Mouse (Mus musculus): ENCODE data around the gene Dffb.

Gene Dffb

DNA sequence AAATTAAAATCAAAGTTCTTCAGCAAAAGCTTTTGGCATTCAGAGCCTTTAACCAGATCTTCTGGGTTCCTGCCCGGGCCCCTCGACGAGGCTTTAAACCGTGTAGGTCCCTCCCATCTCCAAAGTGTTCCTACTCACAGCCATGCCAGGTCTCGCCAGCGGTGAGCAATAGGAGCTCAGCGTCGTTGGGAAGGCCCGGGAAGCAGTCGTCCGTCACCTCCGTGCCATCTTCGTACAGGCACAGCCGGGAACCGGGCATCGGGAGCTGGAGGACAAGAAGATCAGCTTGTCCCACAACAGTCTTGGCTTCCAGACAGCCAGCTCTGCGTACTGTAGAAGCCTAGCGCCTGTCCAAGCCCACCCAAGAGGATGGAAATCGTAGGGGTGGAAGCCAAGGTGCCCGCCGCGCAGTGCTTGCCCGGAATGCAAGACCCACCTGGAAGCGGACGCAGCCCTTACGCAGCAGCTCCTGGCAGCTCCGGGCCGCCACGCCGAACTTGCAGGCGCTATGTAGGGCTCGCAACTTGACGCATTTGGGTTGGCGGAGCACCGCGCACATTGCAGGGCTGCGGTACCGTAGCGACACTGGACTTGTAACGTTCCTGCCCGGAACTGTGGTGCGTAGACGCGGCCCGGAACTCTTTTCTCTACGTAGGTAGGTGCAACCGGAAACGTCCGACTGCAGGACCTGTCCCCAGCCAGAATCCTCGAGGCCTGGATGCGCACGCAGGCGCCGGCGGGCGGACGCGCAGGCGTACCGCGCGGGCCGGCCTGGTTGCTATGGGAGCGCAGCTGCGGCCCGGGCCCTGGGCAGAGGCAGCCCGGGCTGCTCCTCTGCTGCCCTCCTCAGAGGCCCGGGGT, at the start of gene Dffb, which contains the start of gene Cep104:
Gene Dffb, minus strand, starts transcription at position 696 of the 861 bp plus-strand sequence.
Gene Cep104, plus strand, starts transcription at position 764 of the 861 bp plus-strand sequence.
- in situ Hi-C loops (cut with MseI, MboI): loop anchor here (25.0 kb wide), 2 partner anchors 1637 to 1812 kb away; partner anchors contain the start of genes Chd5 (in 1 of the 2), Espn (in 1 of the 2), Hes2 (in 1 of the 2) and Rpl22 (in 1 of the 2)

DNA sequence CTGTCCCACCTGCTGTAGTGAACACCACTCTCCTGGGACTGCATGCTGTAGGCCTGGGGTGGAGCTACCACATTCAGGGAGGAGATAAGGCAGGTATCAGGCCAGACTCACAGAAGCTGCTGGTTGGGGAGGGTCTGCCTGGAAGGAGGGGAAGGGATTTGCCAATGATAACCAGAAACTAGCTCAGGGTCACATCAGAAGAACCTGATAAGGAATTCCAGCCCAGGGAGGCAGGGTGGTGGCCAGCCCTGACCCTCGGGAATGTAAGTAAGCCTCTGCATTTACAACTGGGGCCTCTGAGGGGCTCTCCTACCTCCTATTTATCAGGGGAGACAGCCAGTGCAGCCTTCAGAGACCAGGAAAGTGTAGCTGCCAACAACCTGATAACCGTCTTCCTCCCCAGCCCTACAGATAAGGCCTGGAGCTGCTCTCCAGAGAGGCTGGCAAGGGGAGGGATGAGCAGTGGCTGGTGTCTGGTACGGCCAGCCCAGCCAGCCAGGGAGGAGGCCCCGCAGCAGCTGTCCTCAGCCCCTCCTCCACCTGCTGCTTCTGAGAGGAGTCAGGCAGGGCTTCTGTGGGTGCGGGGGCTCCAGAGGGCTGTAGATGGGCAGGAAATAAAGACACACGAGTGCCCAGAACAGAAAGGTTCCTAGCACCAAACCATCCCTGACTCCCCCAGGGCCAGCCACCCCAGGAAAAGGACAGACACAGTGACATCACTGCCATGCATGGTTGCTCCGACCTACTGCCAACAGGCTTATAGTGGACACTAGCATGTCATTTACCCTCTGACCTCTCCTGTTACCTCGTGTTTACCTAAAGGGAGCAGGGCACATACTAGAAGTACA, 49.1 kb upstream of the Dffb start:
- in situ Hi-C loops (cut with MseI, MboI): no loop called here

DNA sequence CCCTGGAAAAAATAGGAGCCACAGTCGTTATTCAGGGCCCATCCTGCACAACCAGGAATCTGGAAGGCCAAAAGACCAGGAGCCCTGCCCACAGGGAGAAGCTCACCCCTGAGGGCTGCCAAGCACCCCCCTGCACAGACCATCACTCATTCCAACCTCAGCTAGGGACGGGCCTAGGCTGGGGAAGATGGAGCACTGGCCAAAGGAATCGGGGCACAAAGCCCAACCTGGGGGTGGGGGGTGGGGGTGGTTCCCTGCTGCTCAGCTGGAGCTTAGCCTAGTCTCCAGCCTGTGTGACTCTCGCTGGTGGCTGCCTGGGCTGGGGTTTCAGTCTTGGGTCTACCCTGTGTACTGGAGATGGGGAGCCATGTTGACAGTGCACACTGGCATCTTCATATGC, 47.9 kb upstream of the Dffb start:
- in situ Hi-C loops (cut with MseI, MboI): no loop called here

DNA sequence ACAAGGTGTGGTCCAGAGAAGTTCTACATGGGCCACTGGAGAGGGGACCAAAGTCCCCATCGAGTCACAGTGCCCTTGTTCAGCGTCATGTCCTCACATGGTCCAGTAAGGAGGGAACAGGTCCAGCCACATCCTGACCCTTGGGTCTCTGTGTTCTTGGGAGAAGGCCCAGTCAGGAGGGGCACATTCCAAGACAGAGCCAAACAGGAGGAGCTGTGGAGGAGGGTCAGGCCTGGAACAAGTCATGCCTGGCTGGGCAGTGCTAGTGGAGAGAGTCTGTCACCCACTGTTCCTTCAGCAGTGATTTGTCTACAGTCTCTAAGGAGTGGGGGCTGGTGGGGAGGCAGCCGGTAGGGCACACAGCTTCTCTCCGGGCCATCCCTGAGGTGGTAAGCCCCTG, 47.5 kb upstream of the Dffb start:
- in situ Hi-C loops (cut with MseI, MboI): no loop called here

DNA sequence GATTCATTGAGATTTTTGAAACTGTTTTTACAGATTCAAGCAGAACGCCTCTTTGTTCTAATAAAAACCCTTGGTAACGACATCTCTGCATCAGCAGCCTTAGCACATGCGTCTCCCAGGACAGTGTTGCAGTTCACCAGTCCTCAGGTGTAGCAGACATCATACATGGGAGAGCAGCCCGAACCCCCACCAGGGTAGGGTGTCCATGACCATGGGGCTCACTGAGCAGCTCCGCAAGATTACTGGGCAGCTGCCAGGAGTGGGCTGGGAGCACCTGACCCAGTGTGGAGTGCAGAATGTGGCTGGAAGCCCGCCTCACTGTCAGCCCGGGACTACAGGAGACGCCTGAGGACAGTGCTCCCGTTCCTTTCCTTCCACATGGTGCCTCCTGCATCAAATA, 46.5 kb upstream of the Dffb start:
- in situ Hi-C loops (cut with MseI, MboI): no loop called here

DNA sequence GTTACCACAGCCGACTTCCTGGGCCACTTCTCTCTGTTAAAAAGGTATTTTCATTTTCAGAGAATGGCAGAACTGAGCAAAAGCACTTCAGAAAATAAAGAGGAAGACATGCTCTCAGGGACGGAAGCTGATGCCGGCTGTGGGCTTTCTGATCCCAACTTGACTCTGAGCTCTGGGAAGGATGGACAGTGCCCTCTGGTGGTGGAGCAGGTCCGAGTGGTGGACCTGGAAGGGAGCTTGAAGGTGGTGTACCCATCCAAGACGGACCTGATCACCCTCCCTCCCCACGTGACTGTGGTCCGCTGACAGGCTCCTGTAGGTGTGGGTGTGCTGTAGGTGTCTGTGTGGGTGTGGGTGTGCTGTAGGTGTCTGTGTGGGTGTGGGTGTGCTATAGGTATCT, 44.6 kb upstream of the Dffb start:
- in situ Hi-C loops (cut with MseI, MboI): no loop called here

DNA sequence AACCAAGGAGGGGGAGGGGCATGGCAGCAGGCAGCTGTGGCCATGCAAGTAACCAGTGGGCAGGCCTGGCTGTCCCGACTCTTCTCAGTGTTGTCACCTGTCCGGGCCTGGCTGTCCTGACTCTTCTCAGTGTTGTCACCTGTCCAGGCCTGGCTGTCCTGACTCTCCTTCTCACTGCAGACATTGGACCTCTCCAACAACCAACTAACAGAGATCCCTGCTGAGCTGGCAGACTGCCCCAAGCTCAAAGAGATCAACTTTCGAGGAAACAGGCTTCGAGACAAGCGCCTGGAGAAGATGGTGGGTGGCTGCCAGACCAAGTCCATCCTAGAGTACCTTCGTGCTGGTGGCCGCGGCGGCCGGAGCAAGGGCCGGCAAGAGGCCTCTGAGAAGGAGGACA, 40.5 kb upstream of the Dffb start:
- in situ Hi-C loops (cut with MseI, MboI): no loop called here

DNA sequence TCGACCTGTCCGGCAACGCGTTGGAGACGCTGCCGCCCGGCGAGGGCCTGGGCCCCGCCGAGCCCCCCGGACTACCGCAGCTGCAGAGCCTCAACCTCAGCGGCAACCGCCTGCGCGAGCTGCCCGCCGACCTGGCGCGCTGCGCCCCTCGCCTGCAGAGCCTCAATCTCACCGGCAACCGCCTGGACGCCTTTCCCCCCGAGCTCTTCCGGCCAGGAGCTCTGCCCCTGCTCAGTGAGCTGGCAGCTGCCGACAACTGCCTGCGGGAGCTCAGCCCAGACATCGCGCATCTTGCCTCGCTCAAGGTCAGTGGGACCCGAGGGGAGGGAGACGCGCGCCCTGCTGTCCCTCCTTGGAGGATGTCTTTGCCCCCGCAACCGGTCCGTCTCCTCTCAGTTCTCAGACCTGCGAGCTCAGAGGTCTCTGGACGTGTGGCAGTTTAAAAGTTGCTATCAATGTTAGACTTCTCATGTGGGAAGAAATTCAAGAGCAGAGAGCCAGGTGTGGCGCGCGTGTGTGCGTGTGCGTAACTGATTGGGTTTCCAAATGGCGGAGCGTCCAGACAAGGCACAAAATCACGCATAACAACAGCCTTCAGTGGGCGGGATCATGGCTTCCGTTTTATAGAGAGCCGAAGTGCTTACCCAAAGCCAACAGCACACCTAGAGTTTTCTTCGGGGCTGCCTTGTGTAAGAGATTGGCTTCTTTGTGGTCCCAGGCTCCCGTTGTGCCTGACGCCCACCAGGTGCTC, 37.4 kb upstream of the Dffb start:
- in situ Hi-C loops (cut with MseI, MboI): no loop called here

DNA sequence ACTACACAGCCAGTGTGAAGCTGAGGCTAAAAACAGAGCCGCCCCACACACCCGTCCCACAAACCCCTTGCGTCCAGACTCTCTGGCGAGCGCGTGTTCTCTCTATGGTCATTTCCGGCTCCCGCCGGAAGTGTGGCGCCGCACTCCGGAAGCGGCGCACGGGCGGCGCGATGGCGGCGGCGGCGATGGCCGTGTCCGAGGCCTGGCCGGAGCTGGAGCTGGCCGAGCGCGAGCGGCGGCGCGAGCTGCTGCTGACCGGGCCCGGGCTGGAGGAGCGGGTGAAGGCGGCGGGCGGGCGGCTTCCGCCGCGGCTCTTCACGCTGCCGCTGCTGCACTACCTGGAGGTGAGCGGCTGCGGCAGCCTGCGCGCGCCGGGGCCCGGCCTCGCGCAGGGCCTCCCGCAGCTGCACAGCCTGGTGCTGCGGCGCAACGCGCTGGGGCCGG, 36.7 kb upstream of the Dffb start, which contains the start of gene Lrrc47:
Gene Lrrc47, plus strand, starts transcription at position 86 of the 444 bp plus-strand sequence.
- in situ Hi-C loops (cut with MseI, MboI): no loop called here

DNA sequence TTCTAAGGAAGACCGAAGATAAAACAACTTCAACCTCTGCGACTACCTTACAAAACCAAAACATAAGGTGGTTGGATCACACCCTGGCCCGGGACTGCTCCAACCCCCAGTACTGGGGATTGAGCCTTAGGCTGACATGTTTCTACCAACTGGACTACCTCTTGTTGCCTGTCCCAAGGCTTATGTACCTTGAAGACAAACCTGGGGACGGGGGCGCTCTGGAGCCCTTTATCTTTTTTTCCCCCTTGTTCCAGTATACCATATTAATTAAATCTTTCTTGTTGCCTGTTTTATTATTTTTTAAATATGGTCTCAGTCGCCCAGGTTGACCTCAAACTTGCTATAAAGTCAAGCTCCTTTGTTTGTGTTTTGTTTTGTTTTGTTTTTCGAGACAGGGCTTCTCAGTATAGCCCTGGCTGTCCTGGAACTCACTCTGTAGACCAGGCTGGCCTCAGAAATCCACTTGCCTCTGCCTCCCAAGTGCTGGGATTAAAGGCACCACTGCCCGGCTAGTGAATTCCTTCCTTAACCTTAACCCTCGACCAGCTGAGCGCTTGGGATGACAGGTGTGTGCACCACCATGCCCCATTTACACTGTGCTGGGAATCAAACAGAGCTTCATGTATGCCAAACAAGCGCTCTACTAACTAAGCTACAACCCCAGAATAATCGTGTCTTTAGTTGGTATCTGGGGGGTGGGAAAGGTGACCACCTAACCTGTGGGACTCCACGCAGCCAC, 36.1 kb upstream of the Dffb start:
- in situ Hi-C loops (cut with MseI, MboI): no loop called here

DNA sequence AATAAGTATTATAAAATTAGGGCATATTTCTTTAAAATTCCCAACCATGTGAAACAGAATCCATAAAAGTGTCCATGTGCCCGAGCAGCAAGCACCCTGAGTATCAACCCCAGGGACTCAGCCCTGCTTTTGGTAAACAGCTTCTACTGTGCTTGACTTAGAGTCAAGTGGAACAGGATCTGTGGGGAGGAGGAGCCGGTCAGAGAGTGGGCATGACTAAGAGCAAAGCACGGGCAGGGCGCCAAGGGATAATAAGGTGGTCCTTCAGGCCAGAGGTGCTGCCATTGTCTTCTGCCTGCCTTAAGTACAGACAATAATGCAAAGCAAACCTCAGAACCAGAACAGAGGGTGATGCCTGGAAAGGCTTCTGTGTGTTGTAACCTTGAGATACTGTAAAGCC, 32.8 kb upstream of the Dffb start:
- in situ Hi-C loops (cut with MseI, MboI): no loop called here

DNA sequence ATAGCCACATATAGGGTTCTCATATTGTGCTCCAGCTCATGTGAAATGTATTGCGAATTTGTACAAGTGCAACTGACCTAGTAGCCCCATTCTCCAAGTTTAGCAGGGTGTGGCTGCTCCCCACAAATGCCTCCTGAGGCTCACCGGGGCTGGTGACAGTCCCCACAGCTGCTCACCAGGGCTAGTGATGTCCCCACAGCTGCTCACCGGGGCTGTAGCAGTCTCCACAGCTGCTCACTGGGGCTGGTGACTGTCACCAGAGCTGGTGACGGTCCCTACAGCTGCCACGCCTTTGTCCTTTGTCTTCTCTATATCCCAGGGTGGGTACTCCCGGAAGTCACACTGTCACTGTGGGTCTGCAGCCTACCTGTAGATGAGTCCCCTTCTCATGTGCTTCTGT, 31.3 kb upstream of the Dffb start:
- in situ Hi-C loops (cut with MseI, MboI): no loop called here

DNA sequence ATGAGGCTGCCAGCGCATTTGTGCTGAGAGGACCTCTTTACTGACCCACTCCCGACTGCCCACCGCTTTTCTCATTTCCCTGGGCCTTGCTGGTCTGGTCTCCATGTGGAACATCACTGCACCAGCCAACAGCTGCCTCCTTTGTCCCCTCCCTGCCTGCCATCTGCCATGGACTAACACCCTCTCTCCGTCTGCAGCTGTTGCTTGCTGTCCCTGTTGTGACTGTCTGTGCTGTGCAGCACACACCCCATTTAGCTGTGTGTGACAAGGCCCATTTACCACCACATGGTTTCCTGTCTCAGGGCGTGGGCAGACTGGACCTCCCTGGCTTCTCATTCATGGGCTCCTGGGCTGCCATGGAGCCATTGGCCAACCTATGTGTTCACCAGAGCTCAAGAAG, 30.6 kb upstream of the Dffb start:
- in situ Hi-C loops (cut with MseI, MboI): no loop called here

DNA sequence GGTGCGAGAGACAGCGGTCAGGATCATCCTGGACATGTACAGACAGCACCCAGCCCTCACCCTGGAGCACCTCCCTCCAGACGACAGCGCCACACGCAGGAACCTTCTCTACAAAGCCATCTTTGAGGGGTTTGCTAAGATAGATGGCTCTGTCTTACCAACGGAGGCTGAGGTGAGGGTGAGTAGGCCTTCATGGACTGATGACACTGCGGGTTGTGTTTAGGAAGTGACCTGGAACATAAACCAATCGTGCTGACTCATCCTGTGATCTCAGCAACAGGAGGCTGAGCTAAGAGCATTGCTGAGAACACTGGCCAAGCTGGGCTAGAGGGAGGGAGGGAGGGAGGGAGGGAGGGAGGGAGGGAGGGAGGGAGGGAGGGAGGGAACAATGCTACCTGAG, 18.6 kb upstream of the Dffb start:
- in situ Hi-C loops (cut with MseI, MboI): loop anchor here in 1 of 2 experiments (25.0 kb wide), 1 partner anchor 1831 kb away; the partner anchor contains the start of genes Espn and Hes2

DNA sequence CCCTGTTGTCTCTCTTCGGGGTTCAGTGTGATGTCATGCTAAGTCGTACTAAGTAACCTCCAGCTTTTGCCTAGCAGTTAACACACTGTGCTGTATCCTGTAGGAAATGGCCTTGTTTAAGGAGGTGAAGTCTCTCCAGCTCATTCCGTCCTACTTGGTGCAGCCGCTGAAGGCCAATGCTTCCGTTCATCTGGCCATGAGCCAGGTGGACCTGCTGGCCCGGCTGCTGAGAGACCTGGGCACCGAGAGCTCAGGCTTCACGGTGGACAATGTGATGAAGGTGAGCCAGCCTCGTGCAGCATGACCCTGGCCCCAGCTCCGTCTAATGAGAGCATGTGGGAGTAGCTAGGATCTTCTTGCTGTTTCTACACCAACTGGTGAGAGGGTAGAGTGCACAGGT, 17.8 kb upstream of the Dffb start:
- in situ Hi-C loops (cut with MseI, MboI): loop anchor here in 1 of 2 experiments (25.0 kb wide), 1 partner anchor 1830 kb away; the partner anchor contains the start of genes Espn and Hes2

DNA sequence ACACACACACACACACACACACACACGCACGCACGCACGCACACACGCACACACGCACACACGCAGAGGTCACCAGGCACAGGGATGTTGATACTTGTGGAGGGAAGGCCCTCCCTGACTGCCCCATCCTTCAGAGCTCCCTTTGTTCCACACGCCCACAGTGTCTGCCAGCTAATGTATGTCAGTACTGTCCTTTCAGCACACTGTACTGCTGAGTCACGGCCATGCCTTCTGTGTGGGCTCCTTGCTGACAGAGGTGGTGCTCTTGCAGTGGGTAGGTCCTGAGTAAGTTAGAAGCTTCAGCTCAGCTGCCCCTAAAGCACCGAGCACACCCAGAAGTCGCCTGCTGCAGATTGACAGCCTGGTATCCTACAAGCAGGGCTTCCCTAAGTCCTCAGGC, 5.5 kb upstream of the Dffb start:
- in situ Hi-C loops (cut with MseI, MboI): loop anchor here in 1 of 2 experiments (25.0 kb wide), 1 partner anchor 1818 kb away; the partner anchor contains the start of genes Espn and Hes2

DNA sequence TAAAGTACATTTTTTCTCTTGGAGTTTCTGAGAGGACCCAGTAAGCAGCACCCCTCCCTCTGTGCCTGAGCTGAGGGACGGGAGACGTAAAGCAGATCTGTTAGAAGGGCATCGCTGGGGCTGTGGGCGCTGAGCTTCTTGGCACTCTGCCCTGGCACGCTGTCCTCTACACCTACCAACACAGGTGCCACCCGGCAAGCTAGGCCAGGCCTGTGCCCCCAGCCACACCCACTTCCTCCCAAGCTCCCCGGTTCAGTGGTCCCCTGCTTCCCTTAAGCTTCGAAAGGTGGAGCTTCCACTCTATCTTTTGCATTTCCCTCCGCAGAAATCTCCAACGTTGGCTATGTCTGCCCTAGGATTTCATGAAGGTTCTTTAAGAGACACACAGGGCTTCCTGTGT, 4.3 kb upstream of the Dffb start:
- in situ Hi-C loops (cut with MseI, MboI): loop anchor here in 1 of 2 experiments (25.0 kb wide), 1 partner anchor 1817 kb away; the partner anchor contains the start of genes Espn and Hes2

DNA sequence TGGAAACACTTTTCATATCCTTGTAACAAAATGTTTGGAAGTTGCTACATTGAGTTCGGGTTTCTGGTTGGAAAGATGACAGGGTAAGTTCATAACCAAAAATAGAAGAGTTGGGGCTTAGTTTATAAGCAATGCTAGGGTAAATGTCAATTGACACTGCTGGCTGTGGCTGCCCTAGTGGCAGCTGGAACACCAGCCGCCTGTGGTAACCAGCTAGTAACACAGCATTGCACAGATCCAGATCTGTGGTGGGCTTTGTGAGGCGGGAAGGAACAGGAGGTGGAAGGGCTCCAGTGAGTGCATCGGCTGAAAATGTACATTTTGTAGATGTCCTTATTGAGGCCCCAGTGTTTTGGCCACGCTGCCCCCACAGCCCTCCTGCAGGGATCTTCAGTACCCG, 842 bp upstream of the Dffb start:
- in situ Hi-C loops (cut with MseI, MboI): loop anchor here in 1 of 2 experiments (25.0 kb wide), 1 partner anchor 1813 kb away; the partner anchor contains the start of genes Espn and Hes2

DNA sequence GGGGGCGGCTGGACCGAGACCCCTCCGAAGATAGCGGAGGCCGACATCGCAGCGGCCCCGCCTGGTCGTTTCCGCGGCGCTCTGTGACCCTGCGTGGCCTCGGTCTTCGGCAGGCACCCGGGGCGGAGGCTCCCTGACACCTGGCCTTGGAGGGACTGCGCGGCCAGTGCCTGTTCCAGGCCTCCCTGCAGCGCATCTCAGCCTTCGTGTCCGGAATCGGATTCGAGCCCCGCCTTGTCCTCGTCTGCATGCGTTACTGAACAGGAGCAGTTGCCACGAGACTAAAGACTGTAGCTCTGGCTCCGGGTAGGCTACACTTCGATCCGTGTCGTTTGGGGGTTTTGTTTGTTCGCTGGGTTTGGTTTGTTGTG, 351 bp upstream of the Dffb start:
- in situ Hi-C loops (cut with MseI, MboI): loop anchor here in 1 of 2 experiments (25.0 kb wide), 1 partner anchor 1813 kb away; the partner anchor contains the start of genes Espn and Hes2

DNA sequence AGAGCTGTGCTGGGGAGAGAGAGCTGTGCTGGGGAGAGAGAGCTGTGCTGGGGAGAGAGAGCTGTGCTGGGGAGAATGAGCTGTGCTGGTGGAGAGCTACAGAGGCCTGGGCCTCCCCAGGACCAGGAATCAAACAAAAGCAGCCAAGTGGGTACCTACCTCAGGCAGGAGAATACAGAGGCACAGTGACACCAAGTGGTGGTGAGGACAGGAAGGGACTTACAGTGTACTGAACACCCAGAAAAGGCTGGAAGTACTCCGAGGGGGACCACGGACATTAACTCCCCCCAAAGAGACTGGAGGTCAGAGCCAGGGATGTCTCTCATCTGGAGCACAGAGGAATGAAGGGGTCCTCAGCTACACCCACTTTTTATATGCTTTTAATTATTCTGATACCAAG, 6.9 kb downstream of the Dffb start:
- in situ Hi-C loops (cut with MseI, MboI): loop anchor here in 1 of 2 experiments (25.0 kb wide), 1 partner anchor 1631 kb away; the partner anchor contains the start of genes Chd5 and Rpl22
